Mouse (Mus musculus): Measurements from ENCODE around the gene Ak5.

Ak5 gene

GRCm38 (mm10) chr3:152568455-152569241, 99.5 kb downstream of the Ak5 start:
- no peak for DNase-seq (ENCODE audit: low read depth, low spot score)

GRCm38 (mm10) chr3:152564516-152565113, 103.5 kb downstream of the Ak5 start:
- DNase-seq (ENCODE audit: low read depth, low spot score), result no peak

GRCm38 (mm10) chr3:152563833-152564232, 104.3 kb downstream of the Ak5 start:
- DNase-seq (ENCODE audit: low read depth, low spot score), result no peak

DNA sequence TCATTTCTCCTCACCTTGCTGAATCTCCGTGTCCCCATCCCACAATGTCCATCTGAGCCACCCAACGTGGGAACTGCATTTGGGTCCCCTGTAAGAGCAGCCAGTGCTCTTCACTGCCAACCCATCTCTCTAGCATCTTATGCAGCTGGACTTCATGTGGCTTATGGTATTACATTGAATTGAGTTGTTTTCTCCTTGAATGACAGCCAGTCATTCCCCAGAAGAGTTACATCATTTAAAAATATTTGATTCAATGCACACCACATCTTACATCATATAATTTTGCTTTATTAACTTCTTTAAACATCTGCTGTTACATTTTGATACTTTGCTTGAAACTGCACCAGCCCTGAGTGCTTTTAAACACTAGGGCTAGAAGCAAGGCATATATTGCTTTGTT, 106.5 kb downstream of the Ak5 start:
- DNase-seq (ENCODE audit: low read depth, low spot score), result no peak

DNA sequence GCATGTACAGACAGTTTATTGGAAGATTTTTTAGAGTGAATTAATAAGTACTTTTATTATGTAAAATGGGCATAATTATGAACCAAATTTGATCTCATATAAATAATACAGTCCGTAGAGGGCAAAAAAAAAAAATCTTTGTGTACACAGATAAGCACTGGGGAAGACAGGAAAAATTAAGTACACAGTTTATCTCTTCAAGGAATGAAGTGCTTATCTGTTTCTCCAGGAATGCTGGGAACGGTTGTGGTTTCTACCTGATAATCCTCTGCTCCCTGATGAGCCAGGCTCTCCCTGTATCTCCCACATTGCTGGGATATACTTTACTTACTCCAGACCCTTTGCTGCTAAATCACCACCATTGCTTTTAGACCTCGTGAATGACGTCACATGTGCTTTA, 108.9 kb downstream of the Ak5 start:
- DNase-seq (ENCODE audit: low read depth, low spot score), result no peak

- DNase-seq (ENCODE audit: low read depth, low spot score), result no peak
Measured at GRCm38 (mm10) chr3:152558106-152558505, 110.1 kb downstream of the Ak5 start.

DNA sequence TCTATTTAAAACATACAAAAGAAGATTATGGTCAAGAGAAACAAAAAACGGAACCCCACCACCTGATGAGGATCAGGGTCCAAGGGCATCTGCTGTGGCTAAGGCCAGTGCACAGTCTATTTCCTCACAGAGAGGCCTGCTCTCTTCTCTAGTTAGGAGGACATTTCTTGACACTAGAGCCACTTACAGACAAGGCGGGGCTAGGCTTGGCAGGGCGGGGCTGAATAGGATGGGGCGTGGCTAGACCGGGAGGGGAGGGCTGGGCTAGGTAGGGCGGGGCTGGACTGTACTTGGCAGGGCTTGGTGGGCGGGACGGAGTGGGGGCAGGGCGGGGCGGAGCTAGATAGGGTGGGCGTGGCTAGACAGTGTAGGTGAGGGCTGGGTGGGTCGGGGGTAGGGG, 110.5 kb downstream of the Ak5 start:
- peak; percentile 86 for DNase-seq (ENCODE audit: low read depth, low spot score)

DNA sequence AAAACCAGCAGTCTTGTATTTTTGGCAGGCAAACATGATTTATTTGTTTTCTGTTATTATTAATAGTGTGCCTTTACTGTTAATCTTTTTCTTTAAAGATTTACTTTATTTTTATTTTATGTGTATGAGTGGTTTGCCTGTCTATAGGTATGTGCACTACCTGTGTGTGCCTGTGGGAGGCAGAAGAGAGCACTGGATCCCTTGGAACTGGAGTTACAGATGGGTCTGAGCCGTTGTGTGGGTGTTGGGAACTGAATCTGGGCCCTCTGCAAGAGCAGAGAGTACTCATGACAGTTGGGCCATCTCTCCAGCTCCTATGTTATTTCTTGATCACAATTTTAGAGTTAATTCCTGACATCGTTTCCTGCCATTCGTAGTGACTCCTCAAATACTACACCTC, 111.2 kb downstream of the Ak5 start:
- DNase-seq (ENCODE audit: low read depth, low spot score), result peak; percentile 51

- DNase-seq (ENCODE audit: low read depth, low spot score), result no peak
Measured at GRCm38 (mm10) chr3:152556435-152556834, 111.7 kb downstream of the Ak5 start.

GRCm38 (mm10) chr3:152555216-152555615, 112.9 kb downstream of the Ak5 start:
- no peak for DNase-seq (ENCODE audit: low read depth, low spot score)

DNA sequence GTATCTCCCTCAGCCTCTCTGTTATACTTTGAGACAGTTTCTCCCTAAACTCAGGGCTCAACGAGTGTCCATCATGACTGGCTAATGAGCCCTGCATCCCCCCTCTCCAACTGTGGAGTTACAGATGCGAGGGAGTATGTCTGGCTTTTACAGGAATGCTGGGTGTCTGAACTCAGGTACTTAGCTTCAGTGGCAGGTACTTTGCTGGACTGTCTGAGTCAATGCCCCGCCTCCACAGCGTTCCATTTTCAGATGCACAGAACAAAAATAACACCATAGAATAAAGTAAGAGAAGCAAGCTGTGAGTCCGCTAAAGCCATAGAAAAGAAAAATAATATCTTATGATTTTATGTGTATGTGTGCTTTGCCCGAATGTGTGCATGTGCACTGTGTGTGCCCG, 113.8 kb downstream of the Ak5 start:
- no peak for DNase-seq (ENCODE audit: low read depth, low spot score)

DNA sequence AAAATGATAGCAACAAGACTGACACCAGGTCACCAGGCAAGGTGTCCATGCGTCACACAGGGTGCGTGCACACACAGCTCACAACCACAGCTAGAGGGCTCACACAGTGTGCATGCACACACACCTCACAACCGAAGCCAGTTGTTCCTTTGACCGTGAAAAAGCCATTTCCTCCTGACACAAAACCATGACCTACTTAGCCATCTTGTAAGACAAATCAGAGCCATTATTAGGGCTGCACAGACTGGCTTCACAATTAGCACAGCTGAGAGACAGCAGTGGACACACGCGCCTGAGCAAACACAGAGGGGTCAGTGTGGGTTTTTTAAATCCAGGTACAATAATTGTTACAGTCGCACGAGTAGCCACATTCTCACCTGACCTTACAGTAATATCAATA, 115.5 kb downstream of the Ak5 start:
- DNase-seq (ENCODE audit: low read depth, low spot score), result no peak

GRCm38 (mm10) chr3:152550528-152551115, 117.5 kb downstream of the Ak5 start:
- DNase-seq (ENCODE audit: low read depth, low spot score), result peak; percentile 56

- no peak for DNase-seq (ENCODE audit: low read depth, low spot score)
Measured at GRCm38 (mm10) chr3:152550031-152550430, 118.1 kb downstream of the Ak5 start.

GRCm38 (mm10) chr3:152544921-152545320, 123.2 kb downstream of the Ak5 start:
- no peak for DNase-seq (ENCODE audit: low read depth, low spot score)

- no peak for DNase-seq (ENCODE audit: low read depth, low spot score)
Measured at GRCm38 (mm10) chr3:152542298-152542697, 125.9 kb downstream of the Ak5 start.

GRCm38 (mm10) chr3:152530344-152530743, 137.8 kb downstream of the Ak5 start:
- DNase-seq (ENCODE audit: low read depth, low spot score), result no peak

DNA sequence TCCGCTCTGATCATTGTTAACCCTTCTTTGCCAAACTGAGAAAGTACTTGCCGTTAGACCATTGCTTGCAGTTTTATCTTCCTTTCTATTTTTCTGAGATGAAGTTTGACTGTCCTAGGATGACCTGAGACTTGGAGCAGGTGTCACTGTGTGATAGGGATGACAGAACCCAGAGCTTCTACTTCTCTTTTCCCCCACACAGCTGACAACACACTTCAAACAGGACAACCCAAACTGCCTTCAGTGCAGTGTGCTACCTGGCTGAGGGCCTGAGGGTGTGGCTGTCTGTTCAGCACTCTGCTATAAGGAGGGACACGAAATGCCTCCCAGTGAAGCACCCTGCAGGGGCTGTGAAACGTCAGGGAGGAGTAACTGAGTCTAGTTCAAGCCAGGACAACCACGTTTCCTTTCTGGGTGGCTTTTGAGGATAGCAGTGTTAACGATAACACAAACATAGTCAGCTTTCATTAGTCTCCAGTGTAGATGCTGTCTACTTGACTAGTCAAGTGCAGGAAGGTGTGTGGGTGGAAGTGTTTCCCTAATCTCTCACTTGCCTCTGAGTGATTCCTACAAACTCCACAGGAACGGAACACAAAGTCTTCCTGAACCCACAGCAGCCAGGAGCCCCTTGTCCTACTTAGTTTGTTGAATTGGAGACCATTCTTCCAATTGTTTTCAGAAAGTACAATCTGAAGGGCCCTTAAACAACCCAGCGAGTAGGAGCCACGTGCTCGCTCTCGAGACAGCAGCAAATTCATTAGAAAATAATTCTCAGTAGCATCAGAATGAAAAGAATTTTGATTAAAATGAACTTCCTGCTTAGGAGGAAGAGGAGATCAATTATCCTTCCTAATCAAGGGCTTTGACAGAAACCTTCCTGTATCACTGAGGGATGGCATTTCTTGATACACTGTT, 138.8 kb downstream of the Ak5 start:
- DNase-seq (ENCODE audit: low read depth, low spot score), result no peak

GRCm38 (mm10) chr3:152526721-152527120, 141.4 kb downstream of the Ak5 start:
- DNase-seq (ENCODE audit: low read depth, low spot score), result no peak

GRCm38 (mm10) chr3:152523315-152523638, 144.9 kb downstream of the Ak5 start:
- DNase-seq (ENCODE audit: low read depth, low spot score), result no peak

GRCm38 (mm10) chr3:152522634-152523314, 145.4 kb downstream of the Ak5 start:
- no peak for DNase-seq (ENCODE audit: low read depth, low spot score)

DNA sequence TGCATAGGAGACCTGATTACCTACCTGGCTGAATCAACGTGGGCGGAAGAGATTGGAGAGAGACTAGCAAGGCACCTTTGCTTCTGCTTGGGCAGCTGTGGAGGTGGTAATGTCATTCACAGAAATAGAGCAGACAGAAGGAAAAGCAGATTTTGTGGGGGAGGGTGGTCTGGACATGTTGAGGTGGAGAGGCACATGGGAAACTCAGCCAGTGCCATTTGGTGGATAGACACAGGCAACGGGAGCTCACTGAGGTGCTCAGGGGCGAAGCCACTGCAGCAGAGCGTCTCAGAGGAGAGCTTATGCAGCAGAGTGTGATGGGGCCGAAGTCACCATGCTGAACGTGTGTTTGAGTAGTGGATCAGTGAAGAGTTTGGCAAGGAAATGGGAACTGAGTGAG, 147.1 kb downstream of the Ak5 start:
- no peak for DNase-seq (ENCODE audit: low read depth, low spot score)

Data from ES-CJ7 (cell line).